Mouse (Mus musculus) embryonic fibroblast, embryonic 13.5 days (primary cell): Measurements from ENCODE around the gene Fhl2.

Source experiments
- CTCF ChIP-seq: IDR thresholded peaks from 2 replicates; pipeline ENCODE4 v1.5.1; 2011; ENCODE audit warnings: mild to moderate bottlenecking, control low read depth, low read length, moderate library complexity, borderline replicate concordance; ENCODE audit not compliant: insufficient read depth
- POLR2A ChIP-seq: IDR thresholded peaks from 2 replicates; pipeline ENCODE4 v1.6.1; 2011; ENCODE audit warnings: low read depth, mild to moderate bottlenecking, control low read depth, low read length, moderate library complexity

GRCm38 (mm10) chr1:43180912-43181311 is 15.9 kb downstream of the Fhl2 start:
- TF ChIP-seq CTCF, result no peak
- TF ChIP-seq POLR2A, result no peak
